Mouse (Mus musculus) bone marrow, adult 2 months (tissue): ENCODE measurements at regions not wholly inside any gene's neighbourhood (a gene's known extent, or its start where the extent isn't known, plus 50 kb on each side); places are given as distances from the start of the nearest gene placed in this dataset.

Experiments
- CTCF ChIP-seq: fragments of 200-500 bp; IDR thresholded peaks from 2 replicates; pipeline ENCODE4 v1.5.1; 2011; ENCODE audit warnings: low read length, control low read depth; ENCODE audit not compliant: control insufficient read depth, insufficient read depth
- POLR2A ChIP-seq: fragments of 200-500 bp; IDR thresholded peaks from 2 replicates; pipeline ENCODE4 v1.6.1; 2011; ENCODE audit warnings: low read depth, mild to moderate bottlenecking, control low read depth, low read length, borderline replicate concordance; ENCODE audit not compliant: control insufficient read depth

- TF ChIP-seq CTCF (no peak), POLR2A (no peak)
These were observed 187.0 kb upstream of the Zc3h12c start for GRCm38 (mm10) chr9:52355187-52355982.
